Mouse (Mus musculus): ENCODE data around the gene Dlgap5. TPM values are rescaled to one million over a fixed set of nuclear protein-coding genes. Genes with fewer than 3 reads are reported as not detected.

Gene Dlgap5
- total and polyA plus RNA-seq, 3 experiments = 45.0 to 71.2 (median 62.4) TPM

DNA sequence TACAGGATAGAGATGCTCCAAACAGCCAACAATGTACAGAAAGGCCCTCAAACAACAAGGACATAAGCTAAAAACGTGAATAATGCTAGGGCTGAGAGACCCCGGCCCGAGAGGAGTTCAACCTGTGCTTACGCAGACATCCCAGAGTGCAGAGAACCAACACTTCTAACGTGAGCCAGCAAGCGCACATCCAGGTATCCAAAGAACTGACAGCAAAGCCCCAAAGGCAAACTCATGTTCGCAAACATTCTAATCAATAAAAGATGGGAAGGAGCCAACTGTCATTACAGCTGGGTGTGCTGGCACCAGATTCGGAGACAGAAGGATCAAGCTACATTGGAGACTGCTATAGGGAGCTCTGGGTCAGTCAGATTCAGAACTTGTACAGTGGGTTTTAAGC, 15.5 kb downstream of the Dlgap5 start:
- no peaks in the 10 kb centered on the region for H3K4me1 ChIP-seq (ENCODE audit: control insufficient read depth in 1 of 2, insufficient read depth in 2 of 2, low read length in 2 of 2)
- no peak overlapping the region for H3K27ac ChIP-seq (ENCODE audit: control insufficient read depth, low read depth, low read length)
- no peak overlapping the region for H3K9ac ChIP-seq (ENCODE audit: control insufficient read depth, low read depth, low read length, poor library complexity, severe bottlenecking)
- no peaks in the 10 kb centered on the region; the same call in 1 of the 2 replicates for H3K79me2 ChIP-seq (ENCODE audit: control insufficient read depth, insufficient read depth, low read length, poor library complexity)
- H3K9me3 ChIP-seq (replicated peaks; ENCODE audit: insufficient read depth, low read length) = no peaks in the 10 kb centered on the region
- DNase-seq (ENCODE audit: low read depth, low spot score) = no peak
- no peak for TF ChIP-seq TAL1 (IDR thresholded peaks at IDR 0.05; ENCODE audit: low read length)
- no peak for TF ChIP-seq POLR2A (IDR thresholded peaks at IDR 0.05; ENCODE audit: control insufficient read depth in 1 of 2, insufficient read depth in 1 of 2, low read depth in 1 of 2, low read length in 2 of 2, poor library complexity in 1 of 2)
- TF ChIP-seq POLR2AphosphoS5 (IDR thresholded peaks at IDR 0.05; ENCODE audit: borderline replicate concordance, low read depth, low read length) = no peak
- no peak for TF ChIP-seq MYC (IDR thresholded peaks at IDR 0.05; ENCODE audit: low read depth, low read length)
- no peak for TF ChIP-seq RAD21 (IDR thresholded peaks at IDR 0.05; ENCODE audit: low read depth, low read length)
- no peak for TF ChIP-seq POLR2AphosphoS2 (IDR thresholded peaks at IDR 0.05; ENCODE audit: low read length)
- no peak for TF ChIP-seq CTCF (IDR thresholded peaks at IDR 0.05 in 2 of 3, conservative IDR thresholded peaks at IDR 0.05 in 1 of 3; ENCODE audit: control insufficient read depth in 1 of 3, insufficient read depth in 1 of 3, low read depth in 2 of 3, low read length in 3 of 3, poor library complexity in 1 of 3, severe bottlenecking in 1 of 3)
- TF ChIP-seq ELF1 (IDR thresholded peaks at IDR 0.05; ENCODE audit: low read depth, low read length) = no peak
- no peak for TF ChIP-seq ZMIZ1 (IDR thresholded peaks at IDR 0.05; ENCODE audit: low read depth, low read length)
- TF ChIP-seq MAFK (IDR thresholded peaks at IDR 0.05; ENCODE audit: borderline replicate concordance, low read depth, low read length) = no peak
- no peak for TF ChIP-seq HCFC1 (IDR thresholded peaks at IDR 0.05; ENCODE audit: low read depth, low read length)
- no peak for TF ChIP-seq MYB (IDR thresholded peaks at IDR 0.05; ENCODE audit: low read depth, low read length)
- TF ChIP-seq NELFE (IDR thresholded peaks at IDR 0.05; ENCODE audit: low read depth, low read length) = no peak
- TF ChIP-seq E2F4 (IDR thresholded peaks at IDR 0.05; ENCODE audit: borderline replicate concordance, low read depth, low read length) = no peak
- TF ChIP-seq RCOR1 (IDR thresholded peaks at IDR 0.05; ENCODE audit: low read depth, low read length) = no peak
- no peak for TF ChIP-seq MAZ (IDR thresholded peaks at IDR 0.05; ENCODE audit: low read depth, low read length)
- TF ChIP-seq GABPA (IDR thresholded peaks at IDR 0.05; ENCODE audit: low read depth, low read length) = no peak
- TF ChIP-seq ETS1 (IDR thresholded peaks at IDR 0.05; ENCODE audit: low read depth, low read length) = no peak
- H3K4me3 ChIP-seq (ENCODE audit: control insufficient read depth in 1 of 2, insufficient read depth in 1 of 2, low read depth in 2 of 2, low read length in 2 of 2) = no peak overlapping the region
- H3K36me3 ChIP-seq (ENCODE audit: control insufficient read depth in 1 of 2, insufficient read depth in 2 of 2, low read length in 2 of 2) = peaks cover 0 to 9% of the 10 kb centered on the region in 2 experiments; a peak in 2 of 4 replicates
- no peaks in the 10 kb centered on the region for H3K27me3 ChIP-seq (ENCODE audit: control insufficient read depth in 1 of 2, insufficient read depth in 2 of 2, low read length in 2 of 2)

DNA sequence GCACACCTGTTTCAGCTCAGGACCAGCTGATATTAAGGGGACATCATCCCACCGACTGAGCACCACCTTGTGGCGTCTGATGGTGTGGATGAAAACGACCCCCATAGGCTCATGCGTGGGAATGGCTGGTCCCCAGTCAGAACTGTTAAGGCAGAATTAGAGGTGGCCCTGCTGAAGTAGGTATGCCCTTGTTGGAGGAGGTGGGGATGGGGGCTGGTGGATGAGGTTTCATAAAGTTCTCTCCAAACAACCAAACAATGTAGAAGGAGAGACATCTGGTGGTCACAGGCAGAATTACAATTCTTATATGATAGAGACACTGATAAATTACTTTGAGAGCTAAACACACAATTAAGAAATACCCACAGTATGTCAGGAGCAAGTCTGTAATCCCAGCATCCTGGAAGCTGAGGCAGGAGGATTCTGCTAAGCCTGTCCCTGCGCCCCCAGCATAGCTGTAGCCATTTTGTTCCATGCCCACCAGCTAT, 22.0 kb downstream of the Dlgap5 start:
- no peaks in the 10 kb centered on the region for H3K79me2 ChIP-seq (ENCODE audit: control insufficient read depth, insufficient read depth, low read length, poor library complexity)

More for the DNA sequence above, 22.0 kb downstream of the Dlgap5 start:
- no peak overlapping the region for H3K4me3 ChIP-seq (ENCODE audit: control insufficient read depth in 1 of 2, insufficient read depth in 1 of 2, low read depth in 2 of 2, low read length in 2 of 2)
- H3K4me1 ChIP-seq (ENCODE audit: control insufficient read depth in 1 of 2, insufficient read depth in 2 of 2, low read length in 2 of 2) = peaks cover 5 to 8% of the 10 kb centered on the region in 2 experiments
- peaks cover 10 to 15% of the 10 kb centered on the region in 2 experiments for H3K36me3 ChIP-seq (ENCODE audit: control insufficient read depth in 1 of 2, insufficient read depth in 2 of 2, low read length in 2 of 2)
- no peaks in the 10 kb centered on the region for H3K9me3 ChIP-seq (replicated peaks; ENCODE audit: insufficient read depth, low read length)
- H3K27ac ChIP-seq (ENCODE audit: control insufficient read depth, low read depth, low read length) = no peak overlapping the region
- peak; percentile 85 for TF ChIP-seq SMC3 (IDR thresholded peaks at IDR 0.05; ENCODE audit: low read depth, low read length)
- TF ChIP-seq JUND (IDR thresholded peaks at IDR 0.05; ENCODE audit: low read depth, low read length) = no peak
- peak; percentile 80 for TF ChIP-seq RAD21 (IDR thresholded peaks at IDR 0.05; ENCODE audit: low read depth, low read length)
- TF ChIP-seq ZC3H11A (IDR thresholded peaks at IDR 0.05; ENCODE audit: low read depth, low read length) = peak; percentile 83
- TF ChIP-seq CTCF (IDR thresholded peaks at IDR 0.05 in 2 of 3, conservative IDR thresholded peaks at IDR 0.05 in 1 of 3; ENCODE audit: control insufficient read depth in 1 of 3, insufficient read depth in 1 of 3, low read depth in 2 of 3, low read length in 3 of 3, poor library complexity in 1 of 3, severe bottlenecking in 1 of 3) = peak in 2 of 3 experiments; percentile 67 to 78; a peak in 4 of 6 replicates
- H3K9ac ChIP-seq (ENCODE audit: control insufficient read depth, low read depth, low read length, poor library complexity, severe bottlenecking) = no peak overlapping the region
- no peaks in the 10 kb centered on the region for H3K27me3 ChIP-seq (ENCODE audit: control insufficient read depth in 1 of 2, insufficient read depth in 2 of 2, low read length in 2 of 2)
- peak; percentile 67 for DNase-seq (ENCODE audit: low read depth, low spot score)
